Mouse (Mus musculus) E14TG2a.4 (cell line): ENCODE measurements around the gene Afm.

Experiments
- H3K27me3 ChIP-seq: 2 replicates; pipeline ENCODE4 v1.6.1; 2014; ENCODE audit warnings: low read length, control low read depth; ENCODE audit not compliant: insufficient read depth
- H3K36me3 ChIP-seq: 2 replicates; pipeline ENCODE4 v1.6.1; 2014; ENCODE audit warnings: low read length, control low read depth; ENCODE audit not compliant: insufficient read depth
- H3K4me1 ChIP-seq: replicated peaks from 2 replicates; pipeline ENCODE4 v1.6.1; 2014; ENCODE audit warnings: low read depth, low read length, control low read depth
- H3K4me3 ChIP-seq: replicated peaks from 2 replicates; pipeline ENCODE4 v1.5.1; 2014; ENCODE audit warnings: mild to moderate bottlenecking, low read length
- H3K9me3 ChIP-seq: 2 replicates; pipeline ENCODE4 v1.6.1; 2014; ENCODE audit warnings: low read length, control low read depth
- CTCF ChIP-seq: conservative IDR thresholded peaks from 2 replicates; pipeline ENCODE4 v1.5.1; 2014; ENCODE audit warnings: low read length
- NANOG ChIP-seq: IDR thresholded peaks from 2 replicates; pipeline ENCODE4 v1.6.1; 2014; ENCODE audit warnings: borderline replicate concordance, low read length, mixed read lengths
- POU5F1 ChIP-seq: IDR thresholded peaks from 2 replicates; pipeline ENCODE4 v1.6.1; 2014; ENCODE audit warnings: low read length, borderline replicate concordance

Afm gene

GRCm38 (mm10) chr5:90584799-90585198 is 66.1 kb downstream of the Afm start:
- H3K27me3 ChIP-seq, result peaks cover 5% of the 10 kb centered on the region; the same call in 1 of the 2 replicates
- H3K4me3 ChIP-seq, result no peak overlapping the region
- TF ChIP-seq NANOG (no peak), CTCF (no peak), POU5F1 (no peak)
- no peaks in the 10 kb centered on the region for H3K9me3 ChIP-seq
- no peaks in the 10 kb centered on the region for H3K36me3 ChIP-seq
- no peaks in the 10 kb centered on the region for H3K4me1 ChIP-seq

GRCm38 (mm10) chr5:90586511-90586910 is 67.8 kb downstream of the Afm start:
- Histone ChIP-seq H3K9me3 (no peaks in the 10 kb centered on the region), H3K4me3 (no peak overlapping the region), H3K36me3 (no peaks in the 10 kb centered on the region), H3K4me1 (peaks cover 2% of the 10 kb centered on the region; the same call in 1 of the 2 replicates), H3K27me3 (peaks cover 5% of the 10 kb centered on the region; the same call in 1 of the 2 replicates)
- TF ChIP-seq CTCF, result no peak
- TF ChIP-seq POU5F1, result no peak
- TF ChIP-seq NANOG, result no peak

GRCm38 (mm10) chr5:90588104-90588503 is 69.4 kb downstream of the Afm start:
- TF ChIP-seq NANOG (no peak), CTCF (no peak), POU5F1 (no peak)
- H3K4me1 ChIP-seq, result peaks cover 2% of the 10 kb centered on the region; the same call in 1 of the 2 replicates
- H3K4me3 ChIP-seq, result no peak overlapping the region
- no peaks in the 10 kb centered on the region for H3K36me3 ChIP-seq
- H3K9me3 ChIP-seq, result no peaks in the 10 kb centered on the region
- H3K27me3 ChIP-seq, result peaks cover 5% of the 10 kb centered on the region; the same call in 1 of the 2 replicates

GRCm38 (mm10) chr5:90588708-90589595 is 70.2 kb downstream of the Afm start:
- Histone ChIP-seq H3K9me3 (no peaks in the 10 kb centered on the region), H3K4me1 (peaks cover 2% of the 10 kb centered on the region; the same call in 1 of the 2 replicates), H3K27me3 (peaks cover 2% of the 10 kb centered on the region; the same call in 1 of the 2 replicates), H3K4me3 (no peak overlapping the region), H3K36me3 (no peaks in the 10 kb centered on the region)
- TF ChIP-seq CTCF (peak; percentile 79), POU5F1 (no peak)

- no peak overlapping the region for H3K4me3 ChIP-seq
- peaks cover 2% of the 10 kb centered on the region; the same call in 1 of the 2 replicates for H3K4me1 ChIP-seq
- H3K9me3 ChIP-seq, result no peaks in the 10 kb centered on the region
- no peaks in the 10 kb centered on the region for H3K36me3 ChIP-seq
- no peak for TF ChIP-seq NANOG
- TF ChIP-seq CTCF, result no peak
- TF ChIP-seq POU5F1, result no peak
- H3K27me3 ChIP-seq, result no peaks in the 10 kb centered on the region; the same call in 1 of the 2 replicates
Observed at GRCm38 (mm10) chr5:90590676-90591075, 71.9 kb downstream of the Afm start.

- TF ChIP-seq CTCF, result no peak
- no peak for TF ChIP-seq NANOG
- no peak for TF ChIP-seq POU5F1
- Histone ChIP-seq H3K4me3 (no peak overlapping the region), H3K9me3 (no peaks in the 10 kb centered on the region), H3K27me3 (no peaks in the 10 kb centered on the region; the same call in 1 of the 2 replicates), H3K36me3 (no peaks in the 10 kb centered on the region), H3K4me1 (peaks cover 2% of the 10 kb centered on the region; the same call in 1 of the 2 replicates)
Observed at GRCm38 (mm10) chr5:90591936-90592335, 73.2 kb downstream of the Afm start.

- Histone ChIP-seq H3K9me3 (peaks cover 10% of the 10 kb centered on the region), H3K27me3 (no peaks in the 10 kb centered on the region; the same call in 1 of the 2 replicates), H3K4me1 (peaks cover 2% of the 10 kb centered on the region; the same call in 1 of the 2 replicates), H3K36me3 (no peaks in the 10 kb centered on the region), H3K4me3 (no peak overlapping the region)
- TF ChIP-seq POU5F1, result no peak
- TF ChIP-seq NANOG, result no peak
- no peak for TF ChIP-seq CTCF
Observed at GRCm38 (mm10) chr5:90594945-90595344, 76.2 kb downstream of the Afm start.

GRCm38 (mm10) chr5:90596155-90596554 is 77.4 kb downstream of the Afm start:
- Histone ChIP-seq H3K4me3 (no peak overlapping the region), H3K27me3 (no peaks in the 10 kb centered on the region), H3K36me3 (no peaks in the 10 kb centered on the region), H3K9me3 (peaks cover 10% of the 10 kb centered on the region), H3K4me1 (no peaks in the 10 kb centered on the region)
- TF ChIP-seq POU5F1 (no peak), CTCF (no peak), NANOG (no peak)
